Mouse (Mus musculus) megakaryocyte-erythroid progenitor cell, adult 5-6 weeks (primary cell): ENCODE results near the gene Baz2a. TPM values are rescaled to one million over a fixed set of nuclear protein-coding genes. Genes with fewer than 3 reads are reported as not detected.
"Not testable (repeated sequence)": the region's sequence is repeated elsewhere in the genome, so short reads cannot be mapped to it uniquely, and the experiment has no call there.

ENCODE experiments used
- ATAC-seq: replicated peaks from 2 replicates; pipeline ENCODE4 v1.8.0; 2016; ENCODE audit warnings: mild to moderate bottlenecking, inconsistent platforms; ENCODE audit not compliant: severe bottlenecking, poor library complexity, low FRiP score, low TSS enrichment
- total RNA-seq, 2 experiments: library from RNA; stranded (forward) in 1 of 2; stranded (reverse) in 1 of 2; fragments of 200-1000, 215-1000 nt in 1 of 2; fragments of >200 nt in 1 of 2; fragmentation: Nextera tagmentation in 1 of 2; gene quantifications; 2 replicates each; pipeline ENCODE4 v1.2.3; 2014 to 2017

Baz2a gene
- total RNA-seq, 2 experiments from 2014 or later: 14.3 to 44.6 TPM

GRCm38 (mm10) chr10:128078269-128078668 is 13.1 kb upstream of the Baz2a start:
- not testable (repeated sequence) for ATAC-seq

DNA sequence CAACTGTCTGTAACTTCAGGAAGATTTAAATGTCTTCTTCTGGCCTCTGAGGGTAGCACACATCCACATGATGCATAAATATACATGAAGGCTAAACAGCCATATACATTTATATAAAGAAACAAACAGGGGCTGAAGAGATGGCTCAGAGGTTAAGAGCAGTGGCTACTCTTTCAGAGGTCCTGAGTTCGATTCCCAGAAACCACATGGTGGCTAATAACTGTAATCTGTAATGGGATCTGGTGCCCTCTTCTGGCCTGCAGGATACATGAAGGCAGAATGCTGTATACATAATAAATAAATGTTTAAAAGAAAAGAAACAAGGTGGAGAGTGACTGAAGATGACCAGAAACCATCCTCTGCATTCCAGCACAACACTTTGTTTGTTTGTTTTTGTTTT is 10.9 kb upstream of the Baz2a start:
- ATAC-seq: no peak

GRCm38 (mm10) chr10:128081807-128082476 is 9.4 kb upstream of the Baz2a start:
- 0 out of 2 replicates have a peak, but pooled peaks have one; percentile 7 for ATAC-seq

DNA sequence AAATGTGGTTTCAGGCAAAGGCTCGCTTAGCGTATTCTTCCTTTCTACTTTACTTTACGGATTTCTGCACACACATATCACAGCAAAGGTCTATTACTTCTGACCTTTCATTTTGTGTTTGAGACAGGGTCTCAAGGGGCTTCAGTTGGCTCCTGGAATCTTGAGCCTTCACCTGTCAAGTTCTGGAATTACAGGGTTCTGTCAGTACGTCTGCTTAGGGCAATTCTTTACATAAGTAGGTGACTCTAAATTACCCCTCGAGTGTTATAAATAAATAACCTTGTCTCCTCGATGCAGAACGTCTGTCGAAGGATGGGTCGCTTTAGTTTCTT is 8.9 kb upstream of the Baz2a start:
- ATAC-seq: no peak

DNA sequence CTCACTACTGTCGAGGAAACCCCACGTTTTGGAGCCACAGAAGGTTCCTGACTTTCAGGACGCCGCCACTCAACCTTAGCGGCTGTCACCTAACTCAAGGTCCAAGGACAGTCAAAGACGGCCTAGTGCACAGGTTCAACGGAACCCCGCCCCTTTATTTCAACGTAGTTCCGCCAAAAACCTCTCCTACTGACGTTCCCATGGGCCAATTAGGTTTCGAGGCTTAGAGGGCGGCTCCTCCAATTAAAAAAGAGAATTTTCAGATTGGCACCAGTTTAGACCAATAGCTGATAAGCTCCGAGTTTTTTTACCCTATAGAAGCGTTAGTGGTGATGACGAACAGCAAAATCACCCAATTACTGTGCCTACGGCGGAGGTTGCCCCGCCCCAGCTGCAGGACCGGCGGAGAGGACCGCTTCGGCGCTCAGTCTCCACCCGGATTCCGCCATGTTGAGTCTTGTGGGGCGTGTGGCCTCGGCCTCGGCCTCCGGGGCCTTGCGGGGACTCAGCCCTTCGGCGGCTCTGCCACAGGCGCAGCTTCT is 8.4 kb upstream of the Baz2a start, which contains the start of gene Atp5b:
Atp5b (plus strand) TSS at position 394 of the 542 bp plus-strand sequence.
- ATAC-seq: peak; percentile 92

- ATAC-seq: no peak
Observed at GRCm38 (mm10) chr10:128083688-128084087, 7.7 kb upstream of the Baz2a start.

DNA sequence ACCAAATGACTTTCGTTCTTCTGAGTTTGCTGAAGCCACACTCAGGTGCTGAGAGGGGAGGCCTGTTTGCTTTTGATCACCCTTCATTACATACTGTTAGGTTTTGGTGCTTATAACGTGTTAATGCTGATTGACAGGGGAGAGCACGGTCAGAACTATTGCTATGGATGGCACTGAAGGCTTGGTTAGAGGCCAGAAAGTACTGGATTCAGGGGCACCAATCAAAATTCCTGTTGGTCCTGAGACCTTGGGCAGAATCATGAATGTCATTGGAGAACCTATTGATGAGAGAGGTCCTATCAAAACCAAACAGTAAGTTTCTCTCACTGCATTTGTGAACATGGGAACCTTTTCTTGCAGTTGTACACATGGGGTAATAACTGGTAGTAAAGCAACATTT is 7.2 kb upstream of the Baz2a start:
- ATAC-seq: no peak

DNA sequence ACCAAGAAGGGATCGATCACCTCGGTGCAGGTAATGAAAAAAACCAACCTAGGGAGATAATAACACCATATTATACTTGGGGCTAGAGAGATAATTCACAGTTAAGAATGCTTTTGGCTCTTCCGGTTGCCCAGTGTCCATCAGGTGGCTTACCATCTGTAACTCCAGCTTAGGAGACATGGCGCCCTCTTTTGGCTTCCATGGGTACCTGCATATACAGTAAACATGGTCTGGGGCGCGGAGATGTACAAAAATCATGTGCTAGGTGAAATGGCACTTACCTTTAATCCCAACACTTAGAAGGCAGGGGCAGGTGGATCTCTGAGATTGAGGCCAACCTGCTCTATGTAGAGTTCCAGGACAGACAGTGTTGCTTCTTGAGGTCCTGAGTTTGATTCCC is 5.0 kb upstream of the Baz2a start:
- no peak for ATAC-seq

- ATAC-seq: not testable (repeated sequence)
Observed at GRCm38 (mm10) chr10:128087216-128087615, 4.2 kb upstream of the Baz2a start.

DNA sequence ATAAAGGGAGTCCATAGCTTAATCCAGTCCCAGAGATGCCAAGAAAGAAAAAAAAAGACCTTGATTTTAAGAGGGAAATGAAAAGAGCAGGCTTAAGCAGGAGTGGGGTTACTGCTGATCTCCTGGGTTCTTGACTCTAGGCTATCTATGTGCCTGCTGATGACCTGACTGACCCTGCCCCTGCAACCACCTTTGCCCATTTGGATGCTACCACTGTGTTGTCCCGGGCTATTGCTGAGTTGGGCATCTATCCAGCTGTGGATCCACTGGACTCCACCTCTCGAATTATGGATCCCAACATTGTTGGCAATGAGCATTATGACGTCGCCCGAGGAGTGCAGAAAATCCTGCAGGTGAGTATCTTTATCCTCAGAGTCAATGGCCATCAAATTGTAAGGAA is 3.2 kb upstream of the Baz2a start:
- no peak for ATAC-seq

- no peak for ATAC-seq
Observed at GRCm38 (mm10) chr10:128089842-128090241, 1.5 kb upstream of the Baz2a start.

DNA sequence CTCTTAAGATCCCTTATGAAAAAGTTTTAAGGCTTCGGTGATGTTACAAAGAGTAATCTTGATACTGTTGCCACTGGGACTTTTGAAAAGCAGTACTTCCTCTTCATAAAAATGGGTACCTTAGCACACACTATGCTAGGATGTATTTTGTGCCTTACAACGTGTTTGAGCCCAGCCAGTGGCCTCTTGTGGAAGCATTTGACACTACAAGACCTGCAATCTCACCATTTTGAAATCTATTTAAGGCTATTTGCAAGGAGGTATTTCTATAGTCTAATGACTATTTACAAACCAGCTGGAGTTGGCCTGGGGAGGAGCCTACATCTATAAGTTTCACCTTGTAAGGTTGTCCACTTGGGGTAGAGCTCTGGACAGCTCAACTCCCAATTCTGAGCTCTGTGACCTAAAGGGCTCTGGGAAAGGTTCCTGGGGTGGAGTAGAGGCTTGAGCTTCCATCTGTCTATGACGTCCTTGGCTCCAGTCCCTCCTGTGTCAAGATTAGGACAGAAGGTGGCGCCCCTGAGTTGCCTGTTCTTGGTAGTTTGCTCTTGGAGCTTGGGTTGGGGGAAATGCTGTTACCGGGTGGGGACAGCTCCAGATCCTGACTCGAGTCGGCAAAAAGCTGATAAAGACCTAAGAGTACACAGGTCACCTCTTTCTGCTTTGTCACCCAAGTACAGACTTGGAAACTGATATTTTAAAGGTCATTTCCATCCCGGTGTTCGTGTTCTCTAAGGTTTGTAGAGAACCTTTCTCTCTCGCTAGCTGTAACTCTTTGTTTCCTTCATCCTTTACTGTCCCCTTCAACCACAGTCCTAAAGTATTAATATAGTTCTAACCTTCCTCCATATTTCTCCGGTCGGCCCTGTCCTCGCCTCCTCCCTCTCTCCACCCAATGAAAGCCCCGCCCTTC is 470 bp upstream of the Baz2a start:
- ATAC-seq: peak; percentile 41

DNA sequence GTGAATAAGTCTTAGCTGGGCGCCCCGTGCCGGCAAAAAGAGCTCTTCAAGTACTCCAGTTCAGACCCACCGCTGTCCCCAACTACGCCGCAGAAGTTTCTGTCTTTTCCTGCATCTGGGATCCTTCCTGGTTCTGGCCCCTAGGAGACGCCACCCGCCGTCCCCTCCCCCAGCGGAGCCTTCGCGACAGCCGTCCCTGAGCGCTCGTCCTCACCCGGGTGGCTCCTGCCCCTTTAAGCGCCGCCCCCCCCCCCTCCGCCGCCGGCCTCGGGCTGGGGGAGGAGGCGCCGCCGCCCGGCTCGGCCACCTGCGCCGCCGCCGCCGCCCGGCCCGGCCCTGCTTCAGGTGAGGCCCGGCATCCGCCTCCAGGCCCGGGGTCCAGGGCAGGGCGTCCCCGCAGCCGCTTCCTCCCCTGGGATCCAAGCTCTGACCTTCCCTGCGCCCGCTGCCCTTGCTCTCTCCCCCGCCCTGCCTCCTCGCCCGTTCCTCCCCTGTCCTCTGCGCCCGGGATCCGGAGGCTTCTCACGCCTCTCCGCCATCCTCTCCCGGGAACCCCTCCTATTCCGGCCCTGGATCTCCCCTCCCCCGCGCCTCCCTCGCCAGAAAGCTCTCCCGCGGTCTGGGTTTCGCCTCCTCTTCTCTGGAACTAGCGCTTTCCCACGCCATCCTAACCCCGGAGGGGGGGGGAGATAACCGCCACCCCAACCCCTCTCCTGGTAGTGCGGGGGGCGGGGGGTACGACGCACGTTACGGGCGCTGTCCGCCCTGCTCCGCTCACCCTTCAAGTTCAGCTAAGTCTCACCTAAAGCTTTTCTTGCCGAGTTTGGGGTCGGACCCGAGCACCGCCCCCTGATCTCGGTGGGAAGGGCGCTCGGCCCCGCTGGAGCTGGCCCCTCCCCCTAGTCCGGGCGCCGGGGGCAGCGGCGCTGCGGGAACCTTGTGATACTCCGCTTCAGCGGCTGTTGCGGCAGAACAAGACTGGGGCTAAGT is 1.4 kb downstream of the Baz2a start:
- peak; percentile 8; the same call in 1 of the 2 replicates for ATAC-seq

GRCm38 (mm10) chr10:128093496-128094294 is 2.3 kb downstream of the Baz2a start:
- peak; percentile 46 for ATAC-seq

DNA sequence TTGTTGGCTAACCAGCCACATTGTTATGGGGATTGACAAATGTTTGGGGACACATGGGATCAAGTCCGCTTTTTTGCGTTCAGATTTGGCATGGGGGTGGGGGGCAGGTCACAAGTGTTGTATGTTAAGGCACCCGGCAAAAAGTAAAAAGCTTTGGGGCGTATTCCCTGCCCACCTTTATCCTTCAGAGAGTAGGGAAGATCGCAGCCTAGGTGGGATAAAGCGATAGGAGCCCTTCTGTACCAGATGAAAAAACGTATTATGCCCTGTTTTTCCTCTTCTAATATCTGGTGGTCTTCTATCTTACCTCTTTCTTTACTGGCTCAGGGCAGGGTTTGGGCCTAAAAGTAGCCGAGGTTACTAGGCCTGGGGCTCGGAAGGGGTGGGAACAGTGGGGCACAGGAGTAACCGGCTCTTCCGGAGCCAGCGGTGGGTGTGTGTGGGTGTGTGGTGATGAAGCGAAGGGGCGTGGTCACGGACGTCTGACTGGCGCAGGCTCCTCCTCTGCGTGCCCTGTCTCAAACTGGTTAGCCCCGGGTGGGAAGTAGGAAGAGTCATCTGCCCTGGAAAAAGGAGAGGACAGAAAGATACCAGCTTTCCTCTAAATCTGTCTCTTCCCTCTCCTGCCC is 3.1 kb downstream of the Baz2a start:
- ATAC-seq: peak; percentile 60

GRCm38 (mm10) chr10:128095003-128095636 is 3.7 kb downstream of the Baz2a start:
- no peak for ATAC-seq

GRCm38 (mm10) chr10:128096313-128096692 is 4.9 kb downstream of the Baz2a start:
- no peak for ATAC-seq
